Mouse (Mus musculus) bone marrow, adult 2 months (tissue): ENCODE measurements around the gene Pdgfd. TPM values are rescaled to one million over a fixed set of nuclear protein-coding genes. Genes with fewer than 3 reads are reported as not detected.

Source experiments
- H3K27ac ChIP-seq: fragments of 200-500 bp; 2 replicates; pipeline ENCODE4 v1.5.1; 2012; ENCODE audit warnings: low read depth, mild to moderate bottlenecking, control low read depth, inconsistent platforms, low read length; ENCODE audit not compliant: control insufficient read depth, poor library complexity, insufficient read depth
- H3K4me1 ChIP-seq: fragments of 200-500 bp; 2 replicates; pipeline ENCODE4 v1.6.1; 2011; ENCODE audit warnings: low read length; ENCODE audit not compliant: control insufficient read depth, insufficient read depth
- H3K4me3 ChIP-seq: fragments of 200-500 bp; replicated peaks from 2 replicates; pipeline ENCODE3; 2011; ENCODE audit warnings: mild to moderate bottlenecking, low read depth, low read length, control low read depth; ENCODE audit not compliant: control insufficient read depth
- CTCF ChIP-seq: fragments of 200-500 bp; IDR thresholded peaks from 2 replicates; pipeline ENCODE4 v1.5.1; 2011; ENCODE audit warnings: low read length, control low read depth; ENCODE audit not compliant: control insufficient read depth, insufficient read depth
- POLR2A ChIP-seq: fragments of 200-500 bp; IDR thresholded peaks from 2 replicates; pipeline ENCODE4 v1.6.1; 2011; ENCODE audit warnings: low read depth, mild to moderate bottlenecking, control low read depth, low read length, borderline replicate concordance; ENCODE audit not compliant: control insufficient read depth
- WGBS: fragments of 180-500 bp; shearing (Covaris S2); methylation state at CpG from one replicate; pipeline ENCODE4 v1.1.7; 2018; 5-methylcytosine and 5-hydroxymethylcytosine counted together
- polyA plus RNA-seq: library from polyadenylated mRNA; stranded (reverse); fragments of >200 nt; gene quantifications from 2 replicates; pipeline ENCODE4 v1.2.4, GENCODE M21; 2011; ENCODE audit warnings: low replicate concordance; ENCODE audit not compliant: missing spikeins, insufficient read depth, insufficient read length

Gene Pdgfd
- polyA plus RNA-seq, 1 experiment: 1.2 TPM

DNA sequence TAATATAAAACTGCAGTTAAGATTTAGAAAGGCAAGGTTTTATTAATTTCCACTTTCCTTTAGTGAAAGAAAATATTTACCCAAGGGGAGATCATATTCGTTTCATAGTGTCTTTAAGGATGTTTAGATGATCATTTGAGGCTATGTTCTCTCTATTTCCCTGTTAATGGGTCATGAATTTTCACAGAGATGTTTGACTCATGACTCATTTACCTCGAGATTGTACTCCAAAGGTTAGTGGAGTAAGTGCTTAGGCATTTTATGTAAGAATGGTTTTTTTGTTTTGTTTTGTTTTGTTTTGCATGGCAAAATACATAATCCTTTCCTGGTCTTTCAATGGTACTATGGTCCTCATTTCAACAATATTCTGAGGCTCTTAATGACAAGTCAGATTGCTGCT lies 167.9 kb downstream of the Pdgfd start:
- H3K4me1 ChIP-seq: no peaks in the 10 kb centered on the region
- H3K4me3 ChIP-seq: no peak overlapping the region
- H3K27ac ChIP-seq: no peak overlapping the region
- 53% methylated on average over 2 of the region's 2 CpGs for WGBS
- TF ChIP-seq POLR2A (no peak), CTCF (no peak)

DNA sequence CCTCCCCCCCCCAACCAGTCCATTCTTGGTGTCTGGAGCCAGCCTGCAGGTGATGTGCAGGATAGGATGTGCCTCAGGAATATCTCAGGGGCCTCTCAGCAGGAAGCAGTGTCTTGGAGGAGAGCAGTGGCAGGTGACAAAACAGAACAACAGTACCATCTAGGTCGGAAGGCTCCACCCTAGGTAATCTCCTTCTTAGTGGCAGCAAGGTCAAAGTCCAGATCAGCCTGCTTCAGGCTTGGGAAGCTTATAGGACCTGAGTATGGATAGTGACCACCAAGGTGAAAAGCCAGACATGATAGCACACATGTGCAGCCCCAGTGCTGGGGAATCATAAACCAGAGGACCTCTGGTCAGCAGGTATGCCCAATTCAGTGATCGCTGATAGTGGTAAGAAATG lies 169.5 kb downstream of the Pdgfd start:
- no peaks in the 10 kb centered on the region for H3K4me1 ChIP-seq
- TF ChIP-seq POLR2A (no peak), CTCF (no peak)
- H3K4me3 ChIP-seq: no peak overlapping the region
- H3K27ac ChIP-seq: no peak overlapping the region
- 90% methylated on average over 2 of the region's 2 CpGs for WGBS

DNA sequence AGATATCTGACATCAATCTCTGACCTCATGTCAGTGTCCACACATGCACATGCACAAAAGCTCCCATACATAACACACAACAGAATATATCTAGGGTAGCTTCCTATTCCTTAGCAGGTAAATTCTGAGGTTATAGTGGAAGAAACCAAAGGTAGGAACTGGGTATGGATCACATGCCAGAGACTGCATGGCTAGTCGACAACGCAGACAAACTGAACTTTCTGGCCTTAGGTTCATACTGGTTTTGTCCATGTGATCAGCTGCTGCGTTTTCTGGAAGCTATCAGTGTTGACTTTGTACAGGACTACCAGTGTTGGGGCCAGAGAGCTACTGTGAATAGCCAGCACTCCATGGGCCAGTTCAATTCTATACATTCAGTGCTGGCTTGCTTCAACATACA lies 170.0 kb downstream of the Pdgfd start:
- Histone ChIP-seq H3K4me3 (no peak overlapping the region), H3K4me1 (no peaks in the 10 kb centered on the region), H3K27ac (no peak overlapping the region)
- 87% methylated on average over 3 of the region's 3 CpGs for WGBS
- TF ChIP-seq CTCF: no peak
- TF ChIP-seq POLR2A: no peak

DNA sequence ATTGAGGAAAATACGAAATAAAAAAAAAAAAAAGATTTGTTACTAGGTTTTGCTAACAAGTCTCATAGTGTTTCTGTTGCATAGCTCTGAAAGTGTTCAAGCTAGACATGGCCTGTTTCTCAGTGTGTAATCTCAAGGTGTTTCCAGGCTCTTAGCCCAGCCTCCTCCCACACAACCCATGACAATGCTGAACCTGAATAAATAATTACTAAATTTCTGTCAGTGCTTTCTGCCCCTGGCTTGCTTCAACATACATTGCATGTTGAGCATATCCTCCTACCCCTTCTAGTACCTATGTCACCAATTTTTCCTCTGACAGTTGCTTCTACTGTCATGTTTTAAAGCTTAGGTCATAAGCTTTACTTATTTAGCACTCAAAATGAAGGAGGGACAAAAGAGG lies 171.0 kb downstream of the Pdgfd start:
- Histone ChIP-seq H3K4me1 (no peaks in the 10 kb centered on the region), H3K4me3 (no peak overlapping the region), H3K27ac (no peak overlapping the region)
- WGBS: 72% methylated on average over 1 of the region's 1 CpGs
- TF ChIP-seq POLR2A: no peak
- no peak for TF ChIP-seq CTCF

DNA sequence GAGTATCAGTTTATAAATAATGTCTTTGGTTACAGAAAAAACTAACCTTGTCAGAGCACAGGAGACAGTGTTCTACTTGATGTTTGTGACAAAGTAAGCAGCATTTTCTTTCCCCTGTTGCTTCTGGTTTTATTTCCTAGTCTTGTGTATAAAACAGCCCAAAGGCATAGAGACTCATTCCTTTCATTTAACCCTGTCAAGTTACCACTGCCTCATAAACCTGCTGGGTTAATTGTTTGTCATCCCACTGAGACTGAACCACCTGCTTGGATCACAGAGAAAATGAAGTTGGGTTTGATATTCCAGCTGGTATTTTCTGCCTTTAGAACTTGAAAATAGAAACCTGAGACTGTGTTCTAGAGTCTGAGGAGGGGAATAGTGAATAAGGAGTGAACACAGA lies 172.4 kb downstream of the Pdgfd start:
- Histone ChIP-seq H3K4me1 (no peaks in the 10 kb centered on the region), H3K4me3 (no peak overlapping the region), H3K27ac (no peak overlapping the region)
- no peak for TF ChIP-seq POLR2A
- TF ChIP-seq CTCF: no peak

DNA sequence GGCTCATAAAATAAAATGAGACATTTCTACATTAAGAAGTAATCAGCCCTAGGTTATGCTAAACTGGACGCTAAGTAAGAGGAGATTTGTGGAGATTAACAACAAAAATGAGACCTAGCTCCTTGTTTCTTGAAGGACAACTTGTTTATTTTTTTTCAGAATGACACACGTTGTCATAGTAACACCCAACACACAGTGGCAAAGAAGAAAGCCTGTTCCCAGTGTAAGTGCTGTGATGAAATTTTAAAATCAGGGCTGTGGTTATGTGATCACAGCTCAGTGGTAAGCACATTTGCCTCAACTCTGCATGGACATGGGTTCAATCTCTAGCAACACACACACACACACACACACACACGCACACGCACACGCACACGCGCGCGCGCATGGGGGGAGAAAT lies 174.5 kb downstream of the Pdgfd start:
- Histone ChIP-seq H3K27ac (no peak overlapping the region), H3K4me3 (no peak overlapping the region), H3K4me1 (no peaks in the 10 kb centered on the region)
- TF ChIP-seq CTCF (no peak), POLR2A (no peak)
- WGBS: 92% methylated on average over 10 of the region's 10 CpGs

GRCm38 (mm10) chr9:6344514-6344913 lies 176.1 kb downstream of the Pdgfd start:
- WGBS: 66% methylated on average over 2 of the region's 2 CpGs
- Histone ChIP-seq H3K27ac (no peak overlapping the region), H3K4me3 (no peak overlapping the region), H3K4me1 (no peaks in the 10 kb centered on the region)
- no peak for TF ChIP-seq CTCF
- no peak for TF ChIP-seq POLR2A

- TF ChIP-seq CTCF (no peak), POLR2A (no peak)
- Histone ChIP-seq H3K4me3 (no peak overlapping the region), H3K27ac (no peak overlapping the region), H3K4me1 (no peaks in the 10 kb centered on the region)
- 62% methylated on average over 4 of the region's 4 CpGs for WGBS
These were observed 176.5 kb downstream of the Pdgfd start for GRCm38 (mm10) chr9:6344924-6345323.

DNA sequence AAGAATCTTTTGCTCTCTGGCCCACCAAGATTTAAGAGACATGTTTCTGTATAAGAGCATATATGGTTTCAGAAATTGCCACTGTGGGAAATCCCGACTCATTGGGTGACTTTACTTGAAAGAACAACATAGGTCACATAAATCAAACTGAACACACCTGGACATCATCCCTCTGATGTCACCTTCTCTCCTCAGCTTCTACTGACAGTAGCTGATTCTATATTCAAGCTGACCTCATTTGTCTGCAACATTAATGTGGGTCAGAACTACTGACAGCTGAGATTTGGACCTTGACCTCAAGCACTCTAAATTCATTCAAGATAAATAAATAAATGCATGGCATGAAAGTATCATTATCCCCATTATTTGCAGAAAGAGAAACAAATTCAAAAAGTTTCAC lies 177.0 kb downstream of the Pdgfd start:
- 79% methylated on average over 1 of the region's 1 CpGs for WGBS
- Histone ChIP-seq H3K27ac (no peak overlapping the region), H3K4me1 (no peaks in the 10 kb centered on the region), H3K4me3 (no peak overlapping the region)
- TF ChIP-seq CTCF (no peak), POLR2A (no peak)
